Mouse (Mus musculus): Measurements from ENCODE around the gene Macf1. TPM values are rescaled to one million over a fixed set of nuclear protein-coding genes. Genes with fewer than 3 reads are reported as not detected.

Gene Macf1
- total RNA-seq, 2 experiments from 2014 or later: 230 to 254 TPM

DNA sequence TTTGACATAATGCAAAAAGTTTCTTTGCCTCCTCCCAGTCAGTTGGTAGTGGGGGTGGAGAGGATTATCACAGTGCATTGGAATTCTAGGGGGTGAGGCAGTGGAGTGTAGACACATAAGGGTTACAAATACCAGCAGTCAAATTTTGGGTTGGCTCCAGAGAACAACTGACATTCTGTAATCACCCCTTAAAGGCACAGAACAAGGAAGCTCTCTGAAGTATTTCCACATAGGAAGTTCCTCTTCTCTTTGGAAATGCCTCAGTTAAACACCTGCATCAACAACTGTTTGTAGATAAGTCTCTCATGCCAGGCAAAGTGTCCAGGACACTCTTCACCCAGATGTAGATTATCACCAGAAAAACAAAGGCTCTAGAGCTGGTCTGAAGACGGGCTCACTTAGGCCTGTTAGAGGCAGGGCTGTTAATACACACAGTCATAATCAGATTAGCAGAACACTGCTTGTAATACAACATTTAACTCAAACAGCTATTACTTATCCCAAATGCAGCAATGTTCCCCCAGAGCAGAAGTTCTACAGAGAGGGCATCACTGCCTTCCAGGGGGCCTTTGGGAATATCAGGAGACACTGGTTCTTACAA, 258.4 kb downstream of the Macf1 start:
- intact Hi-C loops (cut with DNase I): loop anchor here (2.0 to 5.0 kb wide), 2 partner anchors 13 to 128 kb away; no protein-coding TSS in a partner anchor

DNA sequence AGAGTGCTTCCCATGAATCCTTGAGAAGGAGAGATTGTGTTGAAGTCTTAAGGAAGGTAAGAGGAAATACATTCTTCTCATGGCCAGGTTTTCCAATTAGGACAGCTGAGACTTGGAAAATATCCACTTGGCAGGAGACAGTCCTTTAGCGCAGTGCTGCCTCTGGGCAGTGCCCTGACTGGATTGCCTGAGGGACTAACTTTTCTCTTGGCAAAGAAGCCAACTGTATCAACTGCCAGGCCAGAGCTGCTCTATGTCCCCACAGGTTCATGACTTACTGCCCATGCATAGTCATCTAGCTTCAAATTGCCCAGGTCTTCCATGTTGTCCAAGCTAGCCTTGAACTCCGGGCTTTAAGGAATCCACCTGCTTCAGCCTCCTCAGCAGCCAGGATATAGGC, 260.1 kb downstream of the Macf1 start:
- DNase-seq (ENCODE audit: low spot score): no peak

More for the DNA sequence above, 258.4 kb downstream of the Macf1 start:
- no peak for DNase-seq (ENCODE audit: low spot score)

DNA sequence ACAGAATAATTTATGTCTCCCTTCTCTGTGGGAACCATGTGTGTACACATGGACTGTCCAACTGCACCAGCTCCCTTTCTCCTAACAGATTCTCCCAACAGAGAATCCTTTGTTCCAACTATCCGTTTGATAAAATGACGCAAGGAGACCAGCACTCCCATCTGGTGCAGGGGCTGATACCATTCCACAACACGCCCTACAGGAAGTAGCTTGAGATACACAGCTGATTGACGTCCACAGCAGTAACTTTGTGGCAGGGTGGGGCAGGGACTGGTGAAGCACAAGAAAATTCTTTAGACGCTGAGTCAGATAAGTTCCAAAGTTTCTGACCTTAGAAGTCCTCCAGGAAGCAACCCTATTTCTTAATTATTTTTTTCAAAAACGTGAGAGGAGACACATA, 261.3 kb downstream of the Macf1 start:
- DNase-seq (ENCODE audit: low spot score): peak; percentile 67
- intact Hi-C loops (cut with DNase I): no loop called here

More for the DNA sequence above, 260.1 kb downstream of the Macf1 start:
- intact Hi-C loops (cut with DNase I): no loop called here

DNA sequence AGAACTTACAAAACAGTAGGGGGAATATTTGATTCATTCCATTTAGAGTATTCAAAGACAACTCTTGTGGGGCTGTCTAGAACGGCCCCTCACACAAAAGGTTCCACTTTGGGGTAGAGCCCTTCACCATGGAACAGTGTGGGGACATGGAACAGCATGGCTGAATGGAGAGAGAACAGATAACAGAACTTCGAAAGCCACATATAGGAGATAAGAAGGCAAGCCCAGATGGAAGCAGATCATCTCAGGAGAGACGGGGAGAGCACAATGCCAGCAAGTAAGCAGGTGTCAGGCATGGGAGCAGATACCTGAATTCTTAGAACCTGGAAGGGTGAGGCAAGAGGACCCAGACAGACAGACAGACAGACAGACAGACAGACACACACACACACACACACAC, 266.1 kb downstream of the Macf1 start:
- intact Hi-C loops (cut with DNase I): no loop called here
- no peak for DNase-seq (ENCODE audit: low spot score)

DNA sequence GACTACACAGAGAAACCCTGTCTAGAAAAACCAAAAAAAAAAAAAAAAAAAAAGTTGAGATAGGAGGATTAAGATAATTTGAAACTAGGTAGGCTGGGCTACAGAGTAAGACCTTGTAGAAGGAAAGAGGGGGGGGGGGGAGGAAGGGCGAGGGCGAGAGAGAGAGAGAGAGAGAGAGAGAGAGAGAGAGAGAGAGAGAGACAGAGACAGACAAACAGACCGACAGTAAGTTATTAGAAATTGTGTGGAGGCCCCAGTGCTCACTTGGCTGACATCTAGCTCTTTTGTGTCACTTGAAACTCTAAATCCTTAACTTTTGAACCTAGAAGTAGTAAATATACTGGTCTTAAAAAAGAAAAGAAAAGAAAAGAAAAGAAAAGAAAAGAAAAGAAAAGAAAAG, 266.7 kb downstream of the Macf1 start:
- intact Hi-C loops (cut with DNase I): no loop called here
- DNase-seq (ENCODE audit: low spot score): no peak

DNA sequence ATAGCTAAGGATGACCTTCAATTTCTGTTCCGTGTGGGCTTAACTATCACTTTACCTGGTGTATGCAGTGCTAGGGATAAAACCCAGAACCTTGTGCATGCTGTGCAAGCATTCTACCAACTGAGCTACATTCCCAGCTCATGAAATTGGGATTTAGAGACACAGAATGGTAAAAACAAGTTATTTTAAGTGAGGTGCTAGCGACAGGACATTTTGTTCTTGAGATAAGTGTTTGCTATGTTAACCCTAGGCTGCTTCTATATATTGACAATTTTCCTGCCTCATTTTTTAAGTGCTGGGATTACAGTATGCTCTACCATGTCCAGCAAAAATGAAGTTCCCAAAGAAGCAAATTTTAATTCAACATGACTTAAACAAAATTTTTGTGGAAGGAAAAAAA, 267.3 kb downstream of the Macf1 start:
- no peak for DNase-seq (ENCODE audit: low spot score)
- intact Hi-C loops (cut with DNase I): no loop called here

DNA sequence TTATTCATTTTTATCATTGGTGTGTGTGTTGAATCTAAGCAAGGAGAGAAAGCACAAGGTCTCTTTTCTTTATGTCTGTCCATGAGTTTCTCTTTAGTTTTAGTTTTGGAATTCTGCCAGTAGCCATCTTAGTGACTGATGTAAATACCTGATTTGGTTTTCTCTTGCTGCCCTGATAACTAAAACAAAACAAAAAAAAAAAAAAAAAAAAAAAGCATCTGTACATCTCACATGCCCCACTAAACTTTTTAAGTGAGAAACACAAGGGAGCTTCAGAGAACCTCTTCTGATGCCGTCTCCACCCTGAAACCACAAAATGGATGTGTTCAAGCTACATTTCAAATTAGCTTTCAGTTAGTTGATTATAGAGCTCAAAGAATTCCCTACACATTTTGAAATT, 268.6 kb downstream of the Macf1 start:
- no peak for DNase-seq (ENCODE audit: low spot score)
- intact Hi-C loops (cut with DNase I): no loop called here

DNA sequence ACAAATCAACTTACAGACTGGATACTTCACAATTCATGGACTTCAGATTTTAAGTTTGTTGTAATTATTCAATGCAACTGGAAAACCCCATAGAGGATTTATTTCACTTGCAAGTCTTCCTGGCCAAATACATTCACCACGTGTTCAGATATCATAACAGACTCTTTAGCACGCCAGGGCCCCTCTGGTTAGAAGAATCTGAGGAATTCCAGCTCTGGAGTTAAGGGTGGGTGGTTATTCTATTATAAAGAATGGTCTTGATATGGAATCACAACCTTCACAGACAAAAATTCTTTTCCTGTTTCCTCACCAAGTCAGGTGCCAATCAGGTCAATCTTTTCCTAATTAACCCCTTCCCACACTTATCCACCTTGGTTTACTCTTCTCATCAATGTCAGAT, 270.3 kb downstream of the Macf1 start:
- intact Hi-C loops (cut with DNase I): loop anchor here (2.0 to 5.0 kb wide), 2 partner anchors 13 to 33 kb away; no protein-coding TSS in a partner anchor

DNA sequence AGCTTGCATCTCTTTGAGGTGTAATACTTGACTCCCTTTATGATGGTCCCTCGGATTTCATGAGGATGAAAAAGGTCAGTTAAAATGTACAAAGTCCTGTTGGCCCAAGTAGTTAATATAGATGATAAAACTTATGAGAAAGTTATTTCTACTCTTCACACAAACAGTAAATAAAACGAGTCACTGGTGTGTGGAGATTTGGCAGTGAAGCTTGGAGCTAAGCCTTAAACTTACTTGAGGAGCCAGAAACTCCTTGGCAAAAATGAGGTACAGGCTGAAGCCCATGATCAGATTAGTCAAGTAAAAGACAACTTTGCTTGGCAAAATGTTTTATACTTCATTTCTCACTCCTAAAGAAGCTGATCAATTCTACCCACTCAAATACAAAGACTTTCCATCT, 271.2 kb downstream of the Macf1 start:
- DNase-seq (ENCODE audit: low spot score): no peak
- intact Hi-C loops (cut with DNase I): loop anchor here (2.0 to 5.0 kb wide), 2 partner anchors 14 to 34 kb away; no protein-coding TSS in a partner anchor

More for the DNA sequence above, 270.3 kb downstream of the Macf1 start:
- DNase-seq (ENCODE audit: low spot score): no peak

DNA sequence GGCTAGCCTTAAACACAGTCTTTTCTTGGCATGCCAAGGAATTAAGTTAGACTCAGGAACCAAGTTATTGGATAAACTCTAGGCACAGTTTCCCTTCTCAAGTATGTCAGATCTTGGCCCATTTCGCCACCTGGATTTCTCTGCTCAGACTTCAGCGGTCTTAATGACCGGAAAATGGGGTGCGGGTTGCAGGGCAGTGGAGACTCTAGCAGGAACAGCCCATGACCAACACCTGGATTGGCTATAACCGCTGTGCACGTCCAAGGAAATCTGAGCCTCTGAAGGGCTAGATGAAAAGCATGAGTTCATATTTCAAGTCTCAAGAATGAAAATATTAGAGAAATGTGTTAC, 271.7 kb downstream of the Macf1 start:
- intact Hi-C loops (cut with DNase I): loop anchor here (2.0 to 5.0 kb wide), 2 partner anchors 14 to 35 kb away; no protein-coding TSS in a partner anchor
- DNase-seq (ENCODE audit: low spot score): no peak

DNA sequence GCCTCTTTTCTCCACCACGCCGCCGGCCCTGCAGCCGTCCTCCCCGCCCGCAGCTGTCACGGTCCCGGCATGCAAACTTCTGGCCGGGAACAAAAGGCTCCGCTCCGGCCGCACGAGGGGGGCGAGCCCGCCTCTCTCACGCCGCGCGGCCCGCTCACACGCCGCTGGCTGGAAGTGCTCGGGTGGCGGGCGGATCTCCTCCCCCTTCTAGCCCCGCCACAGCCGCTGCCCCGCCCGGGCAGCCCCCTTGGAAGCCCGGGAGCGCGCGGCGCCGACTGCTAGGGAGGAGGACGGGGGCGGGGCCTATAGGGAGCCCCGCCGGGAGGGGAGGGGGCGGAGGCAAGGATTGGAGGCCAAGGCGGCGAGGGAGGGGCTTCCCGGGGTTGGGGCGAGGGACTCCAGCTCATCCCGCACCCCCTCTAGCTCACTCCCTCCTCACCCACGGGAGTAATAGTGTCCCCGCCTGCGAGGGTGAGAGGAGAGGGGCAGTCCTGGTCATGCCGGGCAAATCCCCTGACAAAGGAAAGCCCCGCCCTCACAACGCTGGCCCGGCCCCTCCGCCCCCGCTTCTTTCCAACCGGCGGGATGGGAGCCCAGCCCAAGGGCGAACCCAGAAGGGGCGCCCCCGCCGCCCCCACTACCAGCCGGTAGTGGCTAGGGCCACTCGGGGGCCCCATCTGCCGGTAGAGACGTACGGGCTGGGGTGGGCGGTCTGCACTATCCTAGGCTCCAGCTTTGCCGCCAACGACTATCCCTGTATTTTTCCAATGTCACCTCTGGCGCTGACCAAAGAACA, 272.2 kb downstream of the Macf1 start:
- intact Hi-C loops (cut with DNase I): loop anchor here (2.0 to 5.0 kb wide), 2 partner anchors 15 to 35 kb away; no protein-coding TSS in a partner anchor

DNA sequence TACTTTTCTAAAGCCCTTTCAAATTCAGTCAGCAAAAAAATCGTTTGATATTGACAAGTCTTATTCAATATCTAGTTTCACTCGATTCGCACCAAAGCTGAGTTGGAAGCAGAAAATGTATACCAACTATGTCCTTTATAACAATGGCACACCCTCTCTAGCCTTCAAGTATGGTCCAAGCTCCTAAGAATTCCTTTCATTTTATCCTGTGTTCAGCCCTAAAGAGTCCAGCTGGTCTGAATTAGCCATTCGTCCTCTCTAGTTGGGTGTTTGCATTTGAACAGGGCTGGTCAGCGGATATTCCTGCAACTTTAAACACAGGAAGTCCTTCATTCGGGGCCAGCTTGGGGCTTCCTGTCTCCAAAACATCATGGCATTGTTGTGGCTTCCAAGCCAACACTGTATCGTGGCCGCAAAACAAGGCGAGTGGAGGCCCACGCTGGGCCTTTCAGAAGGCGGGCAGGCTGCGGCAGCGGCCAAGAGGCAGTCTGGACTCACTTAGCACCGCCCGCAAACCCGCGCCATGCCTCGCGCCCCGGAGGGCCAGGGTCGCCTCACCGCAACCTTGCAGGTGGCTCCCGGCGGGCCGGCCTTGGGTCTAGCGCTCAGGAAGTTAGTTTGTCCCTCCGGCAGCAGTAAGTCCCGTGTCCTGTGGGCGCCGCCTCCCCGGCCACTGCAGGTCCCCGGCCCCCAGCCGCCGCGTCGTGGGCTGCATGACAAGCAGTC, 273.0 kb downstream of the Macf1 start:
- no peak for DNase-seq (ENCODE audit: low spot score)
- intact Hi-C loops (cut with DNase I): loop anchor here (5.0 kb wide), 1 partner anchor 36 kb away; no protein-coding TSS in a partner anchor

More for the DNA sequence above, 272.2 kb downstream of the Macf1 start:
- peak; percentile 89 for DNase-seq (ENCODE audit: low spot score)

DNA sequence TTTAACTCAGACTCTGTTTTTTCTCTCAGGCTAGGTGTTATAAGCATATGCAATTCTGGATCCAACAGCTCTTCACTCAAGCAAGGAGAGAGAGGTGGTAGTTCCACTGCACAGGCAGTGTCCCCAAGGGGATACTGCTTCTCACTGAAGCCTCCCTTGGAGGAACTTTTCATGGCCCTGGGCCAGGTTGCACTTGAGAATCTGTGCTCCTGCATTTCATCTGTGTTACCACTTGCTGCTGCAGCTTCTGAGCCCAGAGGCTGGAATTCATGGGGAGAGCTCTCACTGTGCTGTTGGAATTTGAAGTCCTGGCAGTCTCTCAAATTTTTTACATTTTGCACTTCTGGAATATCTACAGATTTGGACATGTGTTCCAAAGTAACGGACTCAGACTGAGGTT, 274.4 kb downstream of the Macf1 start:
- DNase-seq (ENCODE audit: low spot score): no peak
- intact Hi-C loops (cut with DNase I): loop anchor here (5.0 kb wide), 1 partner anchor 38 kb away; no protein-coding TSS in a partner anchor

DNA sequence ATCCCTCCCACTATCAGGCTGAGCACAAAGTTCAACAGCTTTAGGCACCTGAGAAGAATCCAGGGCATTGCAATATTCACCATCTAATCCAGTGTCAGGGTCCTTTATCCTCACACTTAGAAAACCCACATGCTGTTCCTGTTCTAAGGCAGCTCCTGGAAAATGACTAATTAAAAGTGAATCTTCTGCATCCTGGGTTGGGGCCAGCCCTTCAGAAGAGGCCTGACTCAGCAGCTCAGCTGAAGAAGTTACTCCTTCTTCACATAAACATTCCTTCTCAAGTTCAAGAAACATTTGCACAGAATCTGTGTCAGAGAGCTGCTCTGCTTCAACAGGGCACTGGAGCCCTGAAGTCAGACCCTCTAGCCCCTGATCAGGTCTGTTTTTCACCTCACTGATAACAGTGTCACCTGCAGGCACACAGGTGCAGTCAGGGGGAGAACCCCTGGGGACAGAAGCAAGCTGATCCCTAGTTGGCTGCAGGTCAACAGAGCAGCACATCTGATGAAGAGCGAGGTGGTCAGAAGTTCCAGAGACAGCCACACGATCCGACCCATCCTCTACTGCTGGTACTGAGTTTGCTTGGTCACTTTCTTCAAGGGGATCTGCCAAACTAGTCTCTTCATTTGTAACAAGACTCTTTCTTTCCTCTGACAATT, 275.0 kb downstream of the Macf1 start:
- intact Hi-C loops (cut with DNase I): no loop called here
- no peak for DNase-seq (ENCODE audit: low spot score)

DNA sequence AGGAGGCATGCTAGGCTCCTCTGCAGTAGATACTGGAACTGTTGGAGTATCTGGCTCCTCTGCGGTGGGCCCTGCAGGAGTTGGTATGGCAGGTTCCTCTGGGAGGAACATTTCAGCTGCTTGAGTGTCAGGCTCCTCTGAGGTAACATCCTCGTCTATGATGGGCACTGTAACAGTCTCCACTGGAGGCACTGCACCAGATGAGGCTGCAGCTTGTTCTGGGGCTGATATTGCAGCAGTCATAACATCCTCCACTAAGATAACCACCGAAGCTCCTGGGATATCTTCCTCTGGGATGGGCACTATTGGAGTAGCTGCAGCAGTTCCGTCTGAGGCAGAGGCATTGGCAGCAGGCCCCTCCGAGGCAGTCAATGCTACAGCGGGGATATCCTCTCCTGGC, 276.4 kb downstream of the Macf1 start:
- DNase-seq (ENCODE audit: low spot score): no peak
- intact Hi-C loops (cut with DNase I): no loop called here

DNA sequence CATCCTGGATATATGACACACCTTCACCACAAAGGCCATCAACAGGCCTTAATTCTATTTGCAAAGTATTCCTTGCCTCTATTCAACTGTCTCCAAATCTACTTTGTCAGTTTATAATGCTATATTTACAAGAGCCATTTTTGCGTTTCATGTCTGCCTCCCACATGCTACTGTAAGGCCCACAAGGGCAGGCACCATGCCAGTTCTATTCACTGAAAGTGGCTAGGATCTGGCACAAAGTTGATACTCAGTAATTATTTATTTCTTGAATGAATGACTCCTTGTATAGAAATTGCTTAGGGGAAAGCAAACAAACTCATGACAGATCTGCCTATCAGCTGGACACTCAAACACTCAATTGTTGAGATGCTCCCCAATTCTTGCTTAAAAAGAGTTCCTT, 280.1 kb downstream of the Macf1 start:
- DNase-seq (ENCODE audit: low spot score): no peak
- intact Hi-C loops (cut with DNase I): no loop called here

DNA sequence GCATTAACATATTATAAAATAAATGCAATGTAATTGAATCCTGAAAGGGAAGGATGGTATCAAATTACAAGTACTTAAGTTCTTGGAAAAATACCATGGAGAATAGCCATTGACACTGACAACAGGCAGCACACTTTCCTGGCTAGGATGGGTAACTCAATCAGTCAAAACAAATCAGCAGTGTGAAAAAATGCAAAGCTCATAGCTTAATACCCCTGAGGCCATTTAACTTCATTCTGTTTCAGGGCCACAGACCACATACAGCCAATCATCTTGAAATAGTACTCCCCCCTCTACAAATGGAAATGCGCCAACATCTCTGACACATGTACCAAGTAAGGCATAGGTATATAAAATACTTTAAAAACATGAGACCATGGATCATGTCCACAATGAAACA, 281.9 kb downstream of the Macf1 start:
- DNase-seq (ENCODE audit: low spot score): no peak
- intact Hi-C loops (cut with DNase I): no loop called here

DNA sequence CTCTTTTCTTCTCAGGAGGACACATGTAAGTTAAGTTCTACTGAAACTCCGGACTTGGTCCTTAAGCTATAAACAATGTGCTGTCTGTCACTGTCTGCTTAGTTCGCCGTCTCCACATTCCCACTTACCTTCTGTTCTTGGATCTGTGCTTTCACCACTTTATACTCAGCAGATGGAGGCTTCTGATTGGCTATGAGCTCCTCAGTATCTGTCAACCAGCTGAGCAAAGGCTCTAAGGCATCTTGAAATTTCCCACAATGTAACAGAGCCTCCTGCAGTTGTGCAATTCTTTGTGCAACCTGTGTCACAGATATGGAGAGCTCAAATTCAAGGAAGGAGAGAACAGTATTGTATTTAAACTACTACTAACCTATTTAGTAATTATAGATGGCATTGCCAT, 282.9 kb downstream of the Macf1 start:
- intact Hi-C loops (cut with DNase I): no loop called here
- DNase-seq (ENCODE audit: low spot score): no peak

DNA sequence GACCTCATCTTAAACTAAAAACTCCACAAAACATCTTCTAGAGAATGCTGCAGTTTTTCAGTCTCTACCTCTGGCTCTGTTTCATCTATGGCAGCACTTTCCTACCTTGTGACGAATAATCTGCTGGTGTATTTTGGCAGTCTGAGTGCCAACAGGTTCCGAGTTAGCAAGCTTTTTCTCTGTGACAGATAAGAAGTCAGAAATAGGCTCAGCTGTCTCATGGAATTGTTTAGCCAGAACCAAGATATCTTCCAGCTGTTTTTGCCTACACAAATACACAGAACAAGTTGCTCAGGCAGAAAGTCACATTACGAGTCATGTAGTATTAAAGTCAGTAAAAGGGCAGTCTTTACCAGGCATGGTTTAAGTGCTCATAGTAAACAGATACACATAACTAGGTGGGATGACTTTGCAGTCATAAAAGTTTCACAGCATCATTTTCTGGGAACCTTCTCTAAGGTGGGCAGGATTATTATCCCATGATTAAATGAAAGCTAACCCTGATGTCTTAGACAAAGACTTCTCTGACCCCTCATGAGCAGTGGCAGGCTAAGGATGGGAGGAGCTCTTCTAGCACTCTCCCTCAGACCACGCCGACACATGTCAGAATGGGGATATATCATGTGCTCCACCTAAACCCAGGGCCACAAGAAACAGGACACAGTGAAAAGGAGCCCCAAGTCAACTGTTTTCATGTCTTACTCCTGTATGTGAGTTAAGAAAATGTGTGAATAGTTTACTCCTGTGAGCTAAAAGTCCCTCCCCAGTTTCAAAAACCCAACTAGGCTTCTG, 286.3 kb downstream of the Macf1 start:
- intact Hi-C loops (cut with DNase I): loop anchor here (10.0 kb wide), 1 partner anchor 47 kb away; no protein-coding TSS in a partner anchor
- no peak for DNase-seq (ENCODE audit: low spot score)
